Mouse (Mus musculus) C2C12 (cell line): ENCODE results near the gene Dag1.

Experiments used
- CTCF ChIP-seq: IDR thresholded peaks from one replicate; pipeline ENCODE4 v1.5.1; 2011; ENCODE audit not compliant: control insufficient read depth, insufficient read depth, insufficient read length
- FOSL1 ChIP-seq: IDR thresholded peaks from one replicate; pipeline ENCODE4 v1.8.0; 2011; ENCODE audit warnings: mild to moderate bottlenecking, low read length; ENCODE audit not compliant: poor library complexity, insufficient read depth, severe bottlenecking
- USF1 ChIP-seq: IDR thresholded peaks from one replicate; pipeline ENCODE4 v1.6.1; 2011; ENCODE audit warnings: low read depth, mild to moderate bottlenecking, control low read depth, moderate library complexity

- TF ChIP-seq CTCF (no peak), USF1 (no peak), FOSL1 (no peak)
These were observed 44.4 kb upstream of the Dag1 start for GRCm38 (mm10) chr9:108308141-108308540.
